Mouse (Mus musculus) CH12.LX (cell line): ENCODE measurements around the gene Dpf3. TPM values are rescaled to one million over a fixed set of nuclear protein-coding genes. Genes with fewer than 3 reads are reported as not detected.

Experiments
- DNase-seq: peaks from one replicate; pipeline ENCODE4 v3.0.0-alpha.2; 2013; ENCODE audit errors: extremely low read depth
- H3K27ac ChIP-seq: 2 replicates; pipeline ENCODE4 v1.5.1; 2012; ENCODE audit warnings: low read depth, mild to moderate bottlenecking, control low read depth, moderate library complexity; ENCODE audit not compliant: insufficient read depth
- H3K27me3 ChIP-seq: replicated peaks from 2 replicates; pipeline ENCODE3; 2012; ENCODE audit warnings: inconsistent platforms
- H3K36me3 ChIP-seq, 2 experiments: replicated peaks in 1 of 2; 2 replicates each; pipeline versions ENCODE3 to v1.6.1; 2012; ENCODE audit warnings: inconsistent platforms in 1 of 2, low read length in 1 of 2, mild to moderate bottlenecking in 1 of 2, mixed read lengths in 1 of 2, moderate library complexity in 1 of 2; ENCODE audit not compliant: control insufficient read depth in 1 of 2, insufficient read depth in 1 of 2
- H3K4me1 ChIP-seq, 2 experiments: 2 replicates each; pipeline ENCODE4 v1.6.1; 2012; ENCODE audit warnings: inconsistent platforms in 1 of 2, moderate library complexity in 1 of 2; ENCODE audit not compliant: insufficient read depth in 2 of 2, control insufficient read depth in 1 of 2
- H3K4me2 ChIP-seq: 2 replicates; pipeline ENCODE4 v1.6.1; 2012; ENCODE audit warnings: low read depth, mild to moderate bottlenecking, control low read depth; ENCODE audit not compliant: poor library complexity, insufficient read depth, severe bottlenecking
- H3K4me3 ChIP-seq, 3 experiments: fragments of 150-350 bp in 1 of 3; sonication (generic) in 1 of 3; replicated peaks in 1 of 3; 2 replicates each; pipeline versions ENCODE3 to v1.5.1; 2011 to 2012; ENCODE audit warnings: low read depth in 2 of 3, low read length in 2 of 3, mild to moderate bottlenecking in 2 of 3, moderate library complexity in 2 of 3, control low read depth in 1 of 3, improper control_type of control experiment in 1 of 3, inconsistent platforms in 1 of 3, mixed read lengths in 1 of 3; ENCODE audit not compliant: poor library complexity in 1 of 3
- H3K79me2 ChIP-seq: replicated peaks from 2 replicates; pipeline ENCODE4 v1.6.1; 2012; ENCODE audit warnings: mild to moderate bottlenecking, moderate library complexity; ENCODE audit not compliant: control insufficient read depth, poor library complexity, insufficient read depth, severe bottlenecking; ENCODE audit errors: extremely low read depth
- H3K9ac ChIP-seq: 2 replicates; pipeline ENCODE4 v1.6.1; 2012; ENCODE audit warnings: low read depth, mild to moderate bottlenecking, control low read depth, moderate library complexity; ENCODE audit not compliant: insufficient read depth
- H3K9me3 ChIP-seq: replicated peaks from 2 replicates; pipeline ENCODE3; 2012; ENCODE audit warnings: low read length, inconsistent platforms, mixed read lengths
- CHD2 ChIP-seq: IDR thresholded peaks from 2 replicates; pipeline ENCODE4 v1.6.1; 2011; ENCODE audit warnings: low read length, improper control_type of control experiment
- CTCF ChIP-seq, 2 experiments: IDR thresholded peaks in 1 of 2; conservative IDR thresholded peaks in 1 of 2; 2 replicates each; pipeline ENCODE4 v1.5.1; 2011 to 2012; ENCODE audit warnings: low read depth in 2 of 2, low read length in 2 of 2, improper control_type of control experiment in 1 of 2, inconsistent platforms in 1 of 2, mild to moderate bottlenecking in 1 of 2, moderate library complexity in 1 of 2
- E2F4 ChIP-seq: IDR thresholded peaks from 2 replicates; pipeline ENCODE4 v1.6.1; 2011; ENCODE audit warnings: low read depth, low read length, improper control_type of control experiment; ENCODE audit not compliant: insufficient replicate concordance
- ELF1 ChIP-seq: IDR thresholded peaks from 2 replicates; pipeline ENCODE4 v1.6.1; 2014; ENCODE audit warnings: low read depth, mild to moderate bottlenecking, inconsistent platforms, low read length, improper control_type of control experiment
- ETS1 ChIP-seq: conservative IDR thresholded peaks from 2 replicates; pipeline ENCODE4 v1.6.1; 2012; ENCODE audit warnings: low read depth, mild to moderate bottlenecking, inconsistent platforms, low read length, improper control_type of control experiment, moderate library complexity
- GABPA ChIP-seq: IDR thresholded peaks from 2 replicates; pipeline ENCODE4 v1.6.1; 2012; ENCODE audit warnings: low read depth, low read length, improper control_type of control experiment, inconsistent platforms; ENCODE audit not compliant: insufficient replicate concordance
- JUN ChIP-seq: IDR thresholded peaks from 2 replicates; pipeline ENCODE4 v1.6.1; 2011; ENCODE audit warnings: low read depth, mild to moderate bottlenecking, low read length, improper control_type of control experiment, moderate library complexity; ENCODE audit not compliant: insufficient read depth
- MAFK ChIP-seq: IDR thresholded peaks from 2 replicates; pipeline ENCODE4 v1.6.1; 2011; ENCODE audit warnings: low read length, improper control_type of control experiment; ENCODE audit not compliant: insufficient replicate concordance
- MEF2A ChIP-seq: IDR thresholded peaks from 2 replicates; pipeline ENCODE4 v1.6.1; 2014; ENCODE audit warnings: low read depth, mild to moderate bottlenecking, inconsistent platforms, low read length, improper control_type of control experiment, borderline replicate concordance
- MXI1 ChIP-seq: IDR thresholded peaks from 2 replicates; pipeline ENCODE4 v1.6.1; 2011; ENCODE audit warnings: mild to moderate bottlenecking, low read depth, low read length, improper control_type of control experiment
- MYC ChIP-seq: IDR thresholded peaks from 2 replicates; pipeline ENCODE4 v1.6.1; 2011; ENCODE audit warnings: low read depth, mild to moderate bottlenecking, improper control_type of control experiment, low read length
- NELFE ChIP-seq: IDR thresholded peaks from 2 replicates; pipeline ENCODE4 v1.6.1; 2011; ENCODE audit warnings: low read depth, low read length, improper control_type of control experiment
- PAX5 ChIP-seq: IDR thresholded peaks from 2 replicates; pipeline ENCODE4 v1.6.1; 2012; ENCODE audit warnings: low read length, inconsistent platforms, mixed read lengths
- POLR2A ChIP-seq: IDR thresholded peaks from 2 replicates; pipeline ENCODE4 v1.6.1; 2011; ENCODE audit warnings: low read depth, mild to moderate bottlenecking, improper control_type of control experiment, low read length
- RCOR1 ChIP-seq: conservative IDR thresholded peaks from 2 replicates; pipeline ENCODE4 v1.6.1; 2012; ENCODE audit warnings: low read depth, mild to moderate bottlenecking, inconsistent platforms, low read length, improper control_type of control experiment
- SIN3A ChIP-seq: IDR thresholded peaks from 2 replicates; pipeline ENCODE4 v1.6.1; 2012; ENCODE audit warnings: low read length, improper control_type of control experiment, inconsistent platforms
- TBP ChIP-seq: conservative IDR thresholded peaks from 2 replicates; pipeline ENCODE4 v1.6.1; 2011; ENCODE audit warnings: low read depth, low read length, improper control_type of control experiment
- UBTF ChIP-seq: IDR thresholded peaks from 2 replicates; pipeline ENCODE4 v1.6.1; 2012; ENCODE audit warnings: low read depth, mild to moderate bottlenecking, inconsistent platforms, low read length, improper control_type of control experiment, moderate library complexity
- ZMIZ1 ChIP-seq: IDR thresholded peaks from 2 replicates; pipeline ENCODE4 v1.6.1; 2012; ENCODE audit warnings: low read depth, mild to moderate bottlenecking, inconsistent platforms, low read length, improper control_type of control experiment
- dilution Hi-C: fragments of 300-500 bp; cut with MboI; formaldehyde crosslinking; loops from 2 replicates; pipeline ENCODE4 v1.14.3; 2020; ENCODE audit warnings: low sequenced_read_pairs; ENCODE audit not compliant: extremely low pct_unique_long_range_greater_than_20kb, extremely low pct_ligation_motif_present
- in situ Hi-C: fragments of 300-500 bp; cut with MboI; formaldehyde crosslinking; loops from 3 replicates; pipeline ENCODE4 v1.14.3; 2019; ENCODE audit warnings: low sequenced_read_pairs, low pct_ligation_motif_present, low pct_unique_long_range_greater_than_20kb, mixed read lengths
- polyA plus RNA-seq: library from polyadenylated mRNA; unstranded; fragments of >175 nt; gene quantifications from 2 replicates; pipeline ENCODE4 v1.2.1, GENCODE M21; 2012; ENCODE audit warnings: low read depth; ENCODE audit not compliant: insufficient read length
- total RNA-seq, 2 experiments: library from RNA; depleted of rRNA; stranded (reverse); fragments of 300-350 nt in 1 of 2; fragments of >200 nt in 1 of 2; gene quantifications; 2 replicates each; pipeline ENCODE4 v1.2.3; 2012 to 2014

Gene Dpf3
- total and polyA plus RNA-seq, 3 experiments = 0.42 to 1.2 (median 1.2) TPM

GRCm38 (mm10) chr12:83283591-83284320, 203.8 kb downstream of the Dpf3 start:
- Histone ChIP-seq H3K9me3 (no peaks in the 10 kb centered on the region), H3K4me3 (no peak overlapping the region), H3K9ac (no peak overlapping the region), H3K4me2 (no peak overlapping the region), H3K4me1 (no peaks in the 10 kb centered on the region), H3K79me2 (no peaks in the 10 kb centered on the region), H3K27ac (no peak overlapping the region), H3K36me3 (no peaks in the 10 kb centered on the region), H3K27me3 (no peaks in the 10 kb centered on the region)
- dilution Hi-C loops = no loop called here
- no peak for DNase-seq
- in situ Hi-C loops = no loop called here
- TF ChIP-seq MXI1 (no peak), MYC (no peak), ELF1 (no peak), PAX5 (no peak), UBTF (no peak), NELFE (no peak), E2F4 (no peak), MAFK (no peak), GABPA (no peak), ZMIZ1 (no peak), CTCF (conservative IDR thresholded peaks at IDR 0.05 in 1 of 2, IDR thresholded peaks at IDR 0.05 in 1 of 2; ENCODE audit: low read depth in 2 of 2, low read length in 2 of 2) (no peak), MEF2A (no peak), CHD2 (no peak), SIN3A (no peak)

- TF ChIP-seq JUN (no peak), ETS1 (no peak), TBP (no peak), NELFE (no peak), RCOR1 (no peak), POLR2A (no peak)
- dilution Hi-C loops = no loop called here
- Histone ChIP-seq H3K9me3 (no peaks in the 10 kb centered on the region), H3K27ac (no peak overlapping the region), H3K9ac (no peak overlapping the region), H3K4me3 (no peak overlapping the region), H3K36me3 (no peaks in the 10 kb centered on the region), H3K27me3 (no peaks in the 10 kb centered on the region), H3K79me2 (no peaks in the 10 kb centered on the region), H3K4me1 (no peaks in the 10 kb centered on the region), H3K4me2 (no peak overlapping the region)
- no peak for DNase-seq
- in situ Hi-C loops = no loop called here
Observed at GRCm38 (mm10) chr12:83277537-83278441, 209.7 kb downstream of the Dpf3 start.
